Mouse (Mus musculus): ENCODE data around the gene Tesmin. TPM values are rescaled to one million over a fixed set of nuclear protein-coding genes. Genes with fewer than 3 reads are reported as not detected.

The Tesmin gene
- polyA plus RNA-seq, 1 experiment from 2014 or later: 0.51 TPM

- H3K27me3 ChIP-seq (ENCODE audit: control insufficient read depth, insufficient read depth, low read depth, low read length): no peaks in the 10 kb centered on the region
- peaks cover 5% of the 10 kb centered on the region; the same call in 1 of the 2 replicates for H3K4me1 ChIP-seq (replicated peaks; ENCODE audit: control insufficient read depth, insufficient read depth, low read length)
- no peak overlapping the region for H3K9ac ChIP-seq (ENCODE audit: low read length)
- 74% methylated on average over 4 of the region's 4 CpGs for WGBS
- no peak overlapping the region for H3K4me3 ChIP-seq (ENCODE audit: low read length)
- H3K36me3 ChIP-seq (ENCODE audit: control insufficient read depth, insufficient read depth, low read length): peaks cover 5% of the 10 kb centered on the region; the same call in 1 of the 2 replicates
- no peak overlapping the region for H3K4me2 ChIP-seq (ENCODE audit: low read depth, low read length)
- H3K27ac ChIP-seq (ENCODE audit: low read length): no peak overlapping the region
- no peaks in the 10 kb centered on the region for H3K9me3 ChIP-seq (ENCODE audit: control insufficient read depth, low read length)
- ATAC-seq (ENCODE audit: low read depth): no peak
These were observed 31.0 kb upstream of the Tesmin start for GRCm38 (mm10) chr19:3357620-3358019.

GRCm38 (mm10) chr19:3359841-3360588 is 28.6 kb upstream of the Tesmin start:
- H3K9ac ChIP-seq (ENCODE audit: low read length): no peak overlapping the region
- H3K4me1 ChIP-seq (replicated peaks; ENCODE audit: control insufficient read depth, insufficient read depth, low read length): no peaks in the 10 kb centered on the region
- no peak for ATAC-seq (ENCODE audit: low read depth)
- WGBS: 74% methylated on average over 13 of the region's 13 CpGs
- no peak overlapping the region for H3K27ac ChIP-seq (ENCODE audit: low read length)
- peaks cover 13% of the 10 kb centered on the region for H3K36me3 ChIP-seq (ENCODE audit: control insufficient read depth, insufficient read depth, low read length)
- no peak overlapping the region for H3K4me3 ChIP-seq (ENCODE audit: low read length)
- H3K9me3 ChIP-seq (ENCODE audit: control insufficient read depth, low read length): no peaks in the 10 kb centered on the region
- no peaks in the 10 kb centered on the region for H3K27me3 ChIP-seq (ENCODE audit: control insufficient read depth, insufficient read depth, low read depth, low read length)
- no peak overlapping the region for H3K4me2 ChIP-seq (ENCODE audit: low read depth, low read length)

GRCm38 (mm10) chr19:3363510-3363909 is 25.1 kb upstream of the Tesmin start:
- Histone ChIP-seq H3K4me2 (ENCODE audit: low read depth, low read length) (no peak overlapping the region), H3K9ac (ENCODE audit: low read length) (no peak overlapping the region), H3K4me3 (ENCODE audit: low read length) (no peak overlapping the region), H3K27me3 (ENCODE audit: control insufficient read depth, insufficient read depth, low read depth, low read length) (no peaks in the 10 kb centered on the region), H3K4me1 (replicated peaks; ENCODE audit: control insufficient read depth, insufficient read depth, low read length) (no peaks in the 10 kb centered on the region), H3K27ac (ENCODE audit: low read length) (no peak overlapping the region), H3K9me3 (ENCODE audit: control insufficient read depth, low read length) (no peaks in the 10 kb centered on the region), H3K36me3 (ENCODE audit: control insufficient read depth, insufficient read depth, low read length) (peaks cover 16% of the 10 kb centered on the region)
- ATAC-seq (ENCODE audit: low read depth): no peak
- WGBS: 77% methylated on average over 4 of the region's 4 CpGs

GRCm38 (mm10) chr19:3365089-3365488 is 23.6 kb upstream of the Tesmin start:
- no peak overlapping the region for H3K4me2 ChIP-seq (ENCODE audit: low read depth, low read length)
- peaks cover 24% of the 10 kb centered on the region for H3K36me3 ChIP-seq (ENCODE audit: control insufficient read depth, insufficient read depth, low read length)
- ATAC-seq (ENCODE audit: low read depth): no peak
- no peaks in the 10 kb centered on the region for H3K4me1 ChIP-seq (replicated peaks; ENCODE audit: control insufficient read depth, insufficient read depth, low read length)
- no peak overlapping the region for H3K9ac ChIP-seq (ENCODE audit: low read length)
- no peak overlapping the region for H3K4me3 ChIP-seq (ENCODE audit: low read length)
- H3K27ac ChIP-seq (ENCODE audit: low read length): no peak overlapping the region
- 92% methylated on average over 3 of the region's 3 CpGs for WGBS
- H3K9me3 ChIP-seq (ENCODE audit: control insufficient read depth, low read length): no peaks in the 10 kb centered on the region
- no peaks in the 10 kb centered on the region for H3K27me3 ChIP-seq (ENCODE audit: control insufficient read depth, insufficient read depth, low read depth, low read length)

- no peak overlapping the region for H3K4me2 ChIP-seq (ENCODE audit: low read depth, low read length)
- H3K4me1 ChIP-seq (replicated peaks; ENCODE audit: control insufficient read depth, insufficient read depth, low read length): no peaks in the 10 kb centered on the region
- H3K9me3 ChIP-seq (ENCODE audit: control insufficient read depth, low read length): no peaks in the 10 kb centered on the region
- no peaks in the 10 kb centered on the region for H3K27me3 ChIP-seq (ENCODE audit: control insufficient read depth, insufficient read depth, low read depth, low read length)
- no peak for ATAC-seq (ENCODE audit: low read depth)
- H3K36me3 ChIP-seq (ENCODE audit: control insufficient read depth, insufficient read depth, low read length): peaks cover 26% of the 10 kb centered on the region
- no peak overlapping the region for H3K27ac ChIP-seq (ENCODE audit: low read length)
- no peak overlapping the region for H3K9ac ChIP-seq (ENCODE audit: low read length)
- no peak overlapping the region for H3K4me3 ChIP-seq (ENCODE audit: low read length)
- 86% methylated on average over 3 of the region's 3 CpGs for WGBS
These were observed 20.4 kb upstream of the Tesmin start for GRCm38 (mm10) chr19:3368276-3368675.

- WGBS: 66% methylated on average over 12 of the region's 12 CpGs
- H3K4me3 ChIP-seq (ENCODE audit: low read length): no peak overlapping the region
- H3K27me3 ChIP-seq (ENCODE audit: control insufficient read depth, insufficient read depth, low read depth, low read length): no peaks in the 10 kb centered on the region
- no peak overlapping the region for H3K27ac ChIP-seq (ENCODE audit: low read length)
- H3K4me1 ChIP-seq (replicated peaks; ENCODE audit: control insufficient read depth, insufficient read depth, low read length): no peaks in the 10 kb centered on the region
- H3K9me3 ChIP-seq (ENCODE audit: control insufficient read depth, low read length): no peaks in the 10 kb centered on the region
- H3K4me2 ChIP-seq (ENCODE audit: low read depth, low read length): no peak overlapping the region
- no peak overlapping the region for H3K9ac ChIP-seq (ENCODE audit: low read length)
- ATAC-seq (ENCODE audit: low read depth): no peak; the same call in 1 of the 2 replicates
- H3K36me3 ChIP-seq (ENCODE audit: control insufficient read depth, insufficient read depth, low read length): peaks cover 20% of the 10 kb centered on the region
These were observed 15.3 kb upstream of the Tesmin start for GRCm38 (mm10) chr19:3373380-3373779.

GRCm38 (mm10) chr19:3374028-3374427 is 14.6 kb upstream of the Tesmin start:
- peaks cover 14% of the 10 kb centered on the region for H3K36me3 ChIP-seq (ENCODE audit: control insufficient read depth, insufficient read depth, low read length)
- H3K4me3 ChIP-seq (ENCODE audit: low read length): no peak overlapping the region
- H3K4me1 ChIP-seq (replicated peaks; ENCODE audit: control insufficient read depth, insufficient read depth, low read length): no peaks in the 10 kb centered on the region
- no peak overlapping the region for H3K27ac ChIP-seq (ENCODE audit: low read length)
- H3K9me3 ChIP-seq (ENCODE audit: control insufficient read depth, low read length): no peaks in the 10 kb centered on the region
- no peak for ATAC-seq (ENCODE audit: low read depth)
- H3K4me2 ChIP-seq (ENCODE audit: low read depth, low read length): no peak overlapping the region
- no peaks in the 10 kb centered on the region for H3K27me3 ChIP-seq (ENCODE audit: control insufficient read depth, insufficient read depth, low read depth, low read length)
- WGBS: 37% methylated on average over 2 of the region's 2 CpGs
- no peak overlapping the region for H3K9ac ChIP-seq (ENCODE audit: low read length)

GRCm38 (mm10) chr19:3375945-3376495 is 12.6 kb upstream of the Tesmin start:
- Histone ChIP-seq H3K27ac (ENCODE audit: low read length) (no peak overlapping the region), H3K9ac (ENCODE audit: low read length) (no peak overlapping the region), H3K4me3 (ENCODE audit: low read length) (no peak overlapping the region), H3K36me3 (ENCODE audit: control insufficient read depth, insufficient read depth, low read length) (peaks cover 17% of the 10 kb centered on the region), H3K9me3 (ENCODE audit: control insufficient read depth, low read length) (no peaks in the 10 kb centered on the region), H3K4me2 (ENCODE audit: low read depth, low read length) (no peak overlapping the region), H3K4me1 (replicated peaks; ENCODE audit: control insufficient read depth, insufficient read depth, low read length) (no peaks in the 10 kb centered on the region), H3K27me3 (ENCODE audit: control insufficient read depth, insufficient read depth, low read depth, low read length) (no peaks in the 10 kb centered on the region)
- ATAC-seq (ENCODE audit: low read depth): peak; percentile 61
- 48% methylated on average over 7 of the region's 7 CpGs for WGBS

GRCm38 (mm10) chr19:3376966-3377715 is 11.5 kb upstream of the Tesmin start:
- peak; percentile 37; the same call in 1 of the 2 replicates for ATAC-seq (ENCODE audit: low read depth)
- 27% methylated on average over 4 of the region's 4 CpGs for WGBS
- Histone ChIP-seq H3K4me2 (ENCODE audit: low read depth, low read length) (no peak overlapping the region), H3K36me3 (ENCODE audit: control insufficient read depth, insufficient read depth, low read length) (peaks cover 15% of the 10 kb centered on the region), H3K9me3 (ENCODE audit: control insufficient read depth, low read length) (no peaks in the 10 kb centered on the region), H3K27me3 (ENCODE audit: control insufficient read depth, insufficient read depth, low read depth, low read length) (no peaks in the 10 kb centered on the region), H3K27ac (ENCODE audit: low read length) (no peak overlapping the region), H3K4me3 (ENCODE audit: low read length) (no peak overlapping the region), H3K4me1 (replicated peaks; ENCODE audit: control insufficient read depth, insufficient read depth, low read length) (no peaks in the 10 kb centered on the region), H3K9ac (ENCODE audit: low read length) (no peak overlapping the region)

Measured in lung, embryonic 16.5 days (tissue).